Mouse (Mus musculus): ENCODE measurements around the gene Tcstv3.

GRCm38 (mm10) chr13:120299991-120300442 is 16.7 kb upstream of the Tcstv3 start, which contains the start of gene BC147527:
- TF ChIP-seq POLR2A (IDR thresholded peaks at IDR 0.05; ENCODE audit: low read depth, low read length) (no peak), CTCF (conservative IDR thresholded peaks at IDR 0.05; ENCODE audit: insufficient read depth, insufficient read length, low read depth, low read length) (no peak)
